Mouse (Mus musculus) stomach, embryonic 14.5 days (tissue): ENCODE measurements around the gene Mrps35. TPM values are rescaled to one million over a fixed set of nuclear protein-coding genes. Genes with fewer than 3 reads are reported as not detected.

Source experiments
- ATAC-seq: fragments of 200-750 bp; cut with Nextera tagmentation; 2 replicates; pipeline ENCODE4 v1.8.0; 2017; ENCODE audit warnings: low read depth, moderate TSS enrichment; ENCODE audit not compliant: insufficient number of reproducible peaks, insufficient read depth, low FRiP score
- H3K27ac ChIP-seq: fragments of 300-500 bp; sonication (generic); 2 replicates; pipeline ENCODE4 v1.5.1; 2014; ENCODE audit warnings: mild to moderate bottlenecking, low read length, moderate library complexity, mixed read lengths
- H3K27me3 ChIP-seq: fragments of 300-500 bp; sonication (generic); 2 replicates; pipeline ENCODE4 v1.6.1; 2014; ENCODE audit warnings: low read length, control low read depth, mixed read lengths; ENCODE audit not compliant: control insufficient read depth, insufficient read depth
- H3K36me3 ChIP-seq: fragments of 300-500 bp; sonication (generic); 2 replicates; pipeline ENCODE4 v1.6.1; 2014; ENCODE audit warnings: mild to moderate bottlenecking, control low read depth, low read length, moderate library complexity, mixed read lengths; ENCODE audit not compliant: control insufficient read depth, insufficient read depth
- H3K4me1 ChIP-seq: fragments of 300-500 bp; sonication (generic); 2 replicates; pipeline ENCODE4 v1.6.1; 2014; ENCODE audit warnings: low read length, control low read depth, mixed read lengths; ENCODE audit not compliant: control insufficient read depth, insufficient read depth
- H3K4me2 ChIP-seq: fragments of 300-500 bp; sonication (generic); replicated peaks from 2 replicates; pipeline ENCODE4 v1.6.1; 2014; ENCODE audit warnings: low read depth, low read length, control low read depth
- H3K4me3 ChIP-seq: fragments of 300-500 bp; sonication (generic); 2 replicates; pipeline ENCODE4 v1.5.1; 2014; ENCODE audit warnings: low read depth, low read length, control low read depth
- H3K9ac ChIP-seq: fragments of 300-500 bp; sonication (generic); replicated peaks from 2 replicates; pipeline ENCODE4 v1.6.1; 2014; ENCODE audit warnings: low read depth, mild to moderate bottlenecking, control low read depth, low read length, moderate library complexity, mixed read lengths
- H3K9me3 ChIP-seq: fragments of 300-500 bp; sonication (generic); 2 replicates; pipeline ENCODE4 v1.6.1; 2016; ENCODE audit warnings: low read depth, low read length, control low read depth; ENCODE audit not compliant: control insufficient read depth
- WGBS: fragments of 180-500 bp; shearing (Covaris S2); extraction: QIAGEN DNeasy Blood & Tissue Kit; methylation state at CpG from one replicate; pipeline ENCODE4 v1.1.7; 2014; 5-methylcytosine and 5-hydroxymethylcytosine counted together
- polyA plus RNA-seq: library from polyadenylated mRNA; unstranded; fragments of >200 nt; fragmentation: Nextera tagmentation; extraction: Ambion mirVana; gene quantifications from 2 replicates; pipeline ENCODE4 v1.2.1, GENCODE M21; 2014

The Mrps35 gene
- polyA plus RNA-seq, 1 experiment from 2014 or later = 123 TPM

DNA sequence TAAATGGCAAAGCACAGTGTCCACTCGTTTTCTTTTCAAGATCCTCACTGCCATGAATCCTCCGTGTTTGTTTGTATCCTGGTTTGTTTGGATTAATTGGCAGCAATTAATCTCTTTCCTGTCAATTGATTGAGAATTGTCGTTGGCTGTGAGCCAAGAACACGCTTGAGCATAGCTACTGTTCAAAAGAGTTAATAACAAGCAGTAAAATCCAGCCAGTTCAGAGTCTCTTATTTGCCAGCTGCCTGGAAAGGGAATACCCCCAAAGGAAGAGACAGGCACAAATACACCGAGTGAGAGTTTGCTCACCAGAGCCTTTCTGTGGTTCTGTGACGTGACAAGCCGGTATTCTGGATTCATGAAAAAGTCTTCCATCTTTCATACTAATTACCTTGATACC, 19.5 kb downstream of the Mrps35 start:
- ATAC-seq = no peak
- no peaks in the 10 kb centered on the region for H3K9me3 ChIP-seq
- 71% methylated on average over 7 of the region's 7 CpGs for WGBS
- peaks cover 25% of the 10 kb centered on the region; the same call in 1 of the 2 replicates for H3K36me3 ChIP-seq
- H3K4me3 ChIP-seq = no peak overlapping the region
- no peak overlapping the region for H3K4me2 ChIP-seq
- H3K4me1 ChIP-seq = no peaks in the 10 kb centered on the region
- H3K27me3 ChIP-seq = no peaks in the 10 kb centered on the region
- no peak overlapping the region for H3K9ac ChIP-seq
- H3K27ac ChIP-seq = no peak overlapping the region

DNA sequence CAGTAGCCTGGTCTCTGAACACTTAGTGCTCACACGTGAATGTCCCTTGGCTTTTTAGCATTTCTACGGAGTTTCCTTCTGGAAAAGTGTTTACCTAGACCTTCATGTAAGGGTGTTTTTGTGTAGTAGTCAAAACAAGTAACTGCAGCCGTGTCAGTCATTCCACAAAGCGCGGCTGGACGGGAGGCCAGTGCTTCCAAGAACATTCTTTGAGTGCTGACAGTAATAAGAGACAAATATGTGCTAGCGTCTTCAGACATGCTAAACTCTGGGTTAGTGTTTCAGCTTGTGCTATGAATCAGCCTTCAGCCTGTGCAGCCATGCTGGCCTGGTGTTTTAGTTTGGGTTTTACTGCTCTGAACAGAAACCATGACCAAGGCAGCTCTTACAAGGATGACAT, 20.1 kb downstream of the Mrps35 start:
- Histone ChIP-seq H3K4me2 (no peak overlapping the region), H3K27ac (no peak overlapping the region), H3K9me3 (no peaks in the 10 kb centered on the region), H3K27me3 (no peaks in the 10 kb centered on the region), H3K36me3 (peaks cover 25% of the 10 kb centered on the region; the same call in 1 of the 2 replicates), H3K4me3 (no peak overlapping the region), H3K4me1 (no peaks in the 10 kb centered on the region), H3K9ac (no peak overlapping the region)
- WGBS = 86% methylated on average over 7 of the region's 7 CpGs
- no peak for ATAC-seq

DNA sequence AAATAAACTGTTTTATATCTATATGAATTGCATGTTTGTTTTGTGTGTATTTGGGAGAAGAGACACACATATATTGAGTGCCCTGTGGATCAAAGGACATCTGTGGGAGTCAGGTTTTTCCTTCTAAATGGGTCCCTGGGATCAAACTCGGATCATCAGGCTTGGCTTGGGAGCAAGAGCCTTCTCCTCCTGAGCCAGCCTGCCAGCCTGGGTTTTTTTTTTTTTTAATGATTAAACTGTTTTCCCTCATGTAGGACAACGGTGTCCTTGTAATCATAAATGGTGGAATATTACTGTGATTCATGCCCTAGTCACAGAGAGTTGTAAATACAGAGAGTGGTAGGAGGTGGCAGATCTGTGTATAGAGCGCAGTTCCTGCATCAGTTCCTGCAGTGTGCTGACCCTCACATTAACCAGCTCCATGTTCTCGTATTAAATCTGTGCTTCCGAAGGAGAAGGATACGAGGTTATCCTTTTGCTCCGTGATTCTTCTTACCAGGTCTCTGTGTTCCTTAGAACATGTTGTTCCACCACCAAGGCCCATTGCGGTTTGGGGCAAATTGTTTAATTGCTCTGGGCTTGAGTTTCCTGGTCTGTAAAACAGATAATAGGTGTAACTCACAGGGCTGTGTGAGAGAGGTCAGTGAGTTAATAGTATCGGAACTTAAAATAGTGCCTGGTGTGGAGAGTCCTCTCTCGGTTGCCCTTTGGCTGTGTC, 21.8 kb downstream of the Mrps35 start:
- H3K36me3 ChIP-seq = peaks cover 20% of the 10 kb centered on the region; the same call in 1 of the 2 replicates
- no peak for ATAC-seq
- WGBS = 92% methylated on average over 10 of the region's 10 CpGs

DNA sequence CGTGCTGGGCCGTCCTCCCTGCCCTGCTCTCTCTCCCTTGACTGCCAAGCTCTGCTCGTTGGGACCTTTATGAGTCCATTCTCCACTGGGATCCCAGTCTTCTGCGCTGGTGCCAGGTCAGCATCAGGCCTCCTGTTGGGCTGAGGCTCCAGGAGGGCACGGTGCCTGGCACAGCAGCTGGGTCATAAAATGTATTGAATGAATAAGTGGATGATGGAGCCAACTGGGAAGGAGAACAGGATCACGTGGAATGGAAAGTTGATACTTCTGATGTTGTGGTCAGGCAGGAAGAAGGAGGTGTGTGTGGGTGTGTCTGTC, 22.3 kb downstream of the Mrps35 start:
- 84% methylated on average over 6 of the region's 6 CpGs for WGBS
- Histone ChIP-seq H3K27ac (no peak overlapping the region), H3K4me3 (no peak overlapping the region), H3K27me3 (no peaks in the 10 kb centered on the region), H3K4me1 (no peaks in the 10 kb centered on the region), H3K9me3 (no peaks in the 10 kb centered on the region), H3K4me2 (no peak overlapping the region), H3K36me3 (peaks cover 18% of the 10 kb centered on the region; the same call in 1 of the 2 replicates), H3K9ac (no peak overlapping the region)
- ATAC-seq = no peak

More for the DNA sequence above, 21.8 kb downstream of the Mrps35 start:
- Histone ChIP-seq H3K27me3 (no peaks in the 10 kb centered on the region), H3K4me1 (no peaks in the 10 kb centered on the region), H3K9me3 (no peaks in the 10 kb centered on the region), H3K27ac (no peak overlapping the region), H3K9ac (no peak overlapping the region), H3K4me2 (no peak overlapping the region), H3K4me3 (no peak overlapping the region)

DNA sequence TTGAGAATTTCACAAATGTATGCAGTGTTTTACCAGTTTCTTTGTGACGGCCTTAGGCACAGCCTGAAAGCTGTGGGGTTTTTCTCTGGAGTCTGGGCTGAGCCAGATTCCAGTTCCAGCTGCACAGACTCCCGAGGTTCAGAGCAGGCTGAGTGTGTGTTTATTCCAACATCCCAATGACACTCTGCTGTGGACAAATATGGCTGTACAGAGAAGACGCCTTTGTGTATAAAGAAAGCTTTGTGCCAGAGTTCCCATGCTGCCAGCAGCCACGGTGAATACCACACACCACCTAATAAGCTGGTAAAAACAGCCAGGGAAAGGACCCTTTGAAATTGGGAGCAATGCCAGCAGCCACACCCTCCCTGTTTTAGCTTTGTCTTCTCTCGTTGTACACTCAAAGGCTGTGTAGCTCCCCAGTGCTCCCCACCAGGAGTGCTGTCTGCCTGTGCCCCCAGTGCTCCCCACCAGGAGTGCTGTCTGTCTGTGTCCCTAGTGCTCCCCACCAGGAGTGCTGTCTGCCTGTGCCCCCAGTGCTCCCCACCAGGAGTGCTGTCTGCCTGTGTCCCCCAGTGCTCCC, 33.3 kb downstream of the Mrps35 start:
- 52% methylated on average over 5 of the region's 5 CpGs for WGBS
- H3K27ac ChIP-seq = peak overlapping the region; percentile 49
- no peaks in the 10 kb centered on the region for H3K27me3 ChIP-seq
- no peaks in the 10 kb centered on the region for H3K9me3 ChIP-seq
- H3K9ac ChIP-seq = no peak overlapping the region
- no peak overlapping the region for H3K4me3 ChIP-seq
- H3K4me2 ChIP-seq = no peak overlapping the region
- H3K4me1 ChIP-seq = no peaks in the 10 kb centered on the region
- peak; percentile 58; the same call in 1 of the 2 replicates for ATAC-seq
- peaks cover 8% of the 10 kb centered on the region; the same call in 1 of the 2 replicates for H3K36me3 ChIP-seq

DNA sequence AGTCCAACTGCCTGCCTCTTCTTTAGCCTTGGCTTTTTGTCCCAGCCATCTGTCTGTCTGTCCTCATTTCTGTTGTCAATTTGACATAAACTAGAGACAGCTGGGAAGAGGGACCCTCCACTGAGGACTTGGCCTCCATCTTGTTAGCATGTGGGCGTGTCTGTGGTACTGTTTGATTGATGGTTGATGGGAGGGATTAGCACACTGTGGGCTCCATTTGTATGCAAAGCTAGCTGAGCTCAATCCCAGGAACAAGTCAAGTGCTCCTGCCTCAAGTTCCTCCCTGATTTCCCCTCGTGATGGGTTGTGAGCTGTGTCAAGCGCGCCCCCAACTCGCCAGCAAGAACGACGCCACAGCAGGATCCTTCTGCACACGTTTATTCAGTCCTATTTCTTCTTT, 34.3 kb downstream of the Mrps35 start:
- no peaks in the 10 kb centered on the region for H3K9me3 ChIP-seq
- 79% methylated on average over 7 of the region's 8 CpGs for WGBS
- no peak overlapping the region for H3K4me2 ChIP-seq
- H3K4me3 ChIP-seq = no peak overlapping the region
- no peak overlapping the region for H3K27ac ChIP-seq
- no peak for ATAC-seq
- H3K9ac ChIP-seq = no peak overlapping the region
- no peaks in the 10 kb centered on the region for H3K36me3 ChIP-seq
- H3K4me1 ChIP-seq = no peaks in the 10 kb centered on the region
- H3K27me3 ChIP-seq = no peaks in the 10 kb centered on the region

DNA sequence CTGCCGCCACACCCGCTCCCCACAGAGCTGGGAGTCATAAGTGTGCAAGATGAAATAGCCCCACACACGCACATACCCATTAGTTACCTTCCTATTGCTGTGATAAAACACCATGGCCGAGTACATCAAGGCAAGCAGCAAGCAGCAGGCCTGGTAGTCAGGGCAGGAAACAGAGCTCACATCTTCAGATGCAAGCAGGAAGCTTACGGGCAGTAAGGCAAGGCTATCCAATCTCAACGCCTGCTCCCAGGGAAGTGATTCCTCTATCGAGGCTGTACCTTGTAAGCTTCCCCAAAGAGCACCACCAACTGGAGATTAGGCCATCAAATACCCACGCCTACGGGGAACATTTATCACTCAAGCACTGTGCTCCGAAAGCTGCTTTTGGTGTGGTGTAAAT, 37.4 kb downstream of the Mrps35 start:
- H3K4me3 ChIP-seq = no peak overlapping the region
- ATAC-seq = no peak
- H3K27me3 ChIP-seq = no peaks in the 10 kb centered on the region
- H3K4me1 ChIP-seq = no peaks in the 10 kb centered on the region
- H3K27ac ChIP-seq = no peak overlapping the region
- H3K36me3 ChIP-seq = no peaks in the 10 kb centered on the region
- H3K9me3 ChIP-seq = no peaks in the 10 kb centered on the region
- no peak overlapping the region for H3K9ac ChIP-seq
- 85% methylated on average over 10 of the region's 10 CpGs for WGBS
- no peak overlapping the region for H3K4me2 ChIP-seq

DNA sequence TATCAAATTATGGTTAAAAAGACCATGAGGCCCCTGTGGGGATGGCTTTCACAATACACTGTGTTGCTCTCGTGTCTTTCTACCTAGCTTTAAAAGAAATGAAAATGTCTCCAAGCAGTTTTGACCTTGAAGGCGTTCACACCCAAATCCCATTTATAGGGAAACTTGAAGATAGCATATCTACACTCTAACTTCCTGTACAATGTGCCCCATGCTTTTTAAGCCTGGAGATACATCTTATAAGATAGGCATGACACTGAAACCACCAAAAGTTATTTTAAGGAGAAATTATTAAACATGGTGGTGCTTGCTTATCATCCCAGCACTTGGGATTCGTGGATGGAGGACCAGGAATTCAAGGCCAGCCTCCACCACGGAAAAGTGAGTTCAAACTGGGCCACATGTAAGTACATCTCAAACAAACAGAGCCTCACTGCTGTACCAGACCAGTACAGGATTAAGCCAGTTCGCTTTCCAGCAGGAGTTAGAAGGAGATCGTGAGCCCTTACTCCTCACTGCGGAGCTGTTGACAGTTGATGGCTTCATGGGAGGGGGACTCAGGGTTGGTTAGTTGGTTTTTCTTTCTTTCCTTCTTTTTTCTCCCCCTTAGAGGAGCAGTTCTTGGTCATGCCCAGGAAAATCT, 43.0 kb downstream of the Mrps35 start:
- Histone ChIP-seq H3K9me3 (no peaks in the 10 kb centered on the region), H3K4me2 (no peak overlapping the region), H3K4me3 (no peak overlapping the region), H3K27ac (no peak overlapping the region), H3K36me3 (no peaks in the 10 kb centered on the region), H3K4me1 (peaks cover 13% of the 10 kb centered on the region; the same call in 1 of the 2 replicates), H3K9ac (no peak overlapping the region), H3K27me3 (no peaks in the 10 kb centered on the region)
- WGBS = 61% methylated on average over 7 of the region's 7 CpGs
- no peak for ATAC-seq
